Mouse (Mus musculus) CH12.LX (cell line): Measurements from ENCODE around the gene Magi2. TPM values are rescaled to one million over a fixed set of nuclear protein-coding genes. Genes with fewer than 3 reads are reported as not detected.

Experiments used
- DNase-seq: peaks from one replicate; pipeline ENCODE4 v3.0.0-alpha.2; 2013; ENCODE audit errors: extremely low read depth
- H3K27ac ChIP-seq: 2 replicates; pipeline ENCODE4 v1.5.1; 2012; ENCODE audit warnings: low read depth, mild to moderate bottlenecking, control low read depth, moderate library complexity; ENCODE audit not compliant: insufficient read depth
- H3K27me3 ChIP-seq: replicated peaks from 2 replicates; pipeline ENCODE3; 2012; ENCODE audit warnings: inconsistent platforms
- H3K36me3 ChIP-seq, 2 experiments: replicated peaks in 1 of 2; 2 replicates each; pipeline versions ENCODE3 to v1.6.1; 2012; ENCODE audit warnings: inconsistent platforms in 1 of 2, low read length in 1 of 2, mild to moderate bottlenecking in 1 of 2, mixed read lengths in 1 of 2, moderate library complexity in 1 of 2; ENCODE audit not compliant: control insufficient read depth in 1 of 2, insufficient read depth in 1 of 2
- H3K4me1 ChIP-seq, 2 experiments: 2 replicates each; pipeline ENCODE4 v1.6.1; 2012; ENCODE audit warnings: inconsistent platforms in 1 of 2, moderate library complexity in 1 of 2; ENCODE audit not compliant: insufficient read depth in 2 of 2, control insufficient read depth in 1 of 2
- H3K4me2 ChIP-seq: 2 replicates; pipeline ENCODE4 v1.6.1; 2012; ENCODE audit warnings: low read depth, mild to moderate bottlenecking, control low read depth; ENCODE audit not compliant: poor library complexity, insufficient read depth, severe bottlenecking
- H3K4me3 ChIP-seq, 3 experiments: fragments of 150-350 bp in 1 of 3; sonication (generic) in 1 of 3; replicated peaks in 1 of 3; 2 replicates each; pipeline versions ENCODE3 to v1.5.1; 2011 to 2012; ENCODE audit warnings: low read depth in 2 of 3, low read length in 2 of 3, mild to moderate bottlenecking in 2 of 3, moderate library complexity in 2 of 3, control low read depth in 1 of 3, improper control_type of control experiment in 1 of 3, inconsistent platforms in 1 of 3, mixed read lengths in 1 of 3; ENCODE audit not compliant: poor library complexity in 1 of 3
- H3K79me2 ChIP-seq: replicated peaks from 2 replicates; pipeline ENCODE4 v1.6.1; 2012; ENCODE audit warnings: mild to moderate bottlenecking, moderate library complexity; ENCODE audit not compliant: control insufficient read depth, poor library complexity, insufficient read depth, severe bottlenecking; ENCODE audit errors: extremely low read depth
- H3K9ac ChIP-seq: 2 replicates; pipeline ENCODE4 v1.6.1; 2012; ENCODE audit warnings: low read depth, mild to moderate bottlenecking, control low read depth, moderate library complexity; ENCODE audit not compliant: insufficient read depth
- H3K9me3 ChIP-seq: replicated peaks from 2 replicates; pipeline ENCODE3; 2012; ENCODE audit warnings: low read length, inconsistent platforms, mixed read lengths
- CTCF ChIP-seq, 2 experiments: IDR thresholded peaks in 1 of 2; conservative IDR thresholded peaks in 1 of 2; 2 replicates each; pipeline ENCODE4 v1.5.1; 2011 to 2012; ENCODE audit warnings: low read depth in 2 of 2, low read length in 2 of 2, improper control_type of control experiment in 1 of 2, inconsistent platforms in 1 of 2, mild to moderate bottlenecking in 1 of 2, moderate library complexity in 1 of 2
- ETS1 ChIP-seq: conservative IDR thresholded peaks from 2 replicates; pipeline ENCODE4 v1.6.1; 2012; ENCODE audit warnings: low read depth, mild to moderate bottlenecking, inconsistent platforms, low read length, improper control_type of control experiment, moderate library complexity
- HCFC1 ChIP-seq: IDR thresholded peaks from 2 replicates; pipeline ENCODE4 v1.6.1; 2012; ENCODE audit warnings: low read depth, mild to moderate bottlenecking, inconsistent platforms, low read length, improper control_type of control experiment
- IRF4 ChIP-seq: IDR thresholded peaks from 2 replicates; pipeline ENCODE4 v1.6.1; 2014; ENCODE audit warnings: low read depth, mild to moderate bottlenecking, inconsistent platforms, low read length, improper control_type of control experiment
- JUN ChIP-seq: IDR thresholded peaks from 2 replicates; pipeline ENCODE4 v1.6.1; 2011; ENCODE audit warnings: low read depth, mild to moderate bottlenecking, low read length, improper control_type of control experiment, moderate library complexity; ENCODE audit not compliant: insufficient read depth
- JUND ChIP-seq: conservative IDR thresholded peaks from 2 replicates; pipeline ENCODE4 v1.6.1; 2011; ENCODE audit warnings: low read depth, low read length, improper control_type of control experiment
- KAT2A ChIP-seq: IDR thresholded peaks from 2 replicates; pipeline ENCODE4 v1.6.1; 2012; ENCODE audit warnings: low read length, improper control_type of control experiment, inconsistent platforms; ENCODE audit not compliant: insufficient replicate concordance
- MAFK ChIP-seq: IDR thresholded peaks from 2 replicates; pipeline ENCODE4 v1.6.1; 2011; ENCODE audit warnings: low read length, improper control_type of control experiment; ENCODE audit not compliant: insufficient replicate concordance
- MAX ChIP-seq: IDR thresholded peaks from 2 replicates; pipeline ENCODE4 v1.6.1; 2011; ENCODE audit warnings: low read length, improper control_type of control experiment
- MXI1 ChIP-seq: IDR thresholded peaks from 2 replicates; pipeline ENCODE4 v1.6.1; 2011; ENCODE audit warnings: mild to moderate bottlenecking, low read depth, low read length, improper control_type of control experiment
- NELFE ChIP-seq: IDR thresholded peaks from 2 replicates; pipeline ENCODE4 v1.6.1; 2011; ENCODE audit warnings: low read depth, low read length, improper control_type of control experiment
- PAX5 ChIP-seq: IDR thresholded peaks from 2 replicates; pipeline ENCODE4 v1.6.1; 2012; ENCODE audit warnings: low read length, inconsistent platforms, mixed read lengths
- RCOR1 ChIP-seq: conservative IDR thresholded peaks from 2 replicates; pipeline ENCODE4 v1.6.1; 2012; ENCODE audit warnings: low read depth, mild to moderate bottlenecking, inconsistent platforms, low read length, improper control_type of control experiment
- TBP ChIP-seq: conservative IDR thresholded peaks from 2 replicates; pipeline ENCODE4 v1.6.1; 2011; ENCODE audit warnings: low read depth, low read length, improper control_type of control experiment
- ZMIZ1 ChIP-seq: IDR thresholded peaks from 2 replicates; pipeline ENCODE4 v1.6.1; 2012; ENCODE audit warnings: low read depth, mild to moderate bottlenecking, inconsistent platforms, low read length, improper control_type of control experiment
- ZNF384 ChIP-seq: IDR thresholded peaks from 2 replicates; pipeline ENCODE4 v1.6.1; 2012; ENCODE audit warnings: low read depth, low read length, improper control_type of control experiment, inconsistent platforms
- dilution Hi-C: fragments of 300-500 bp; cut with MboI; formaldehyde crosslinking; loops from 2 replicates; pipeline ENCODE4 v1.14.3; 2020; ENCODE audit warnings: low sequenced_read_pairs; ENCODE audit not compliant: extremely low pct_unique_long_range_greater_than_20kb, extremely low pct_ligation_motif_present
- in situ Hi-C: fragments of 300-500 bp; cut with MboI; formaldehyde crosslinking; loops from 3 replicates; pipeline ENCODE4 v1.14.3; 2019; ENCODE audit warnings: low sequenced_read_pairs, low pct_ligation_motif_present, low pct_unique_long_range_greater_than_20kb, mixed read lengths
- polyA plus RNA-seq: library from polyadenylated mRNA; unstranded; fragments of >175 nt; gene quantifications from 2 replicates; pipeline ENCODE4 v1.2.1, GENCODE M21; 2012; ENCODE audit warnings: low read depth; ENCODE audit not compliant: insufficient read length
- total RNA-seq, 2 experiments: library from RNA; depleted of rRNA; stranded (reverse); fragments of 300-350 nt in 1 of 2; fragments of >200 nt in 1 of 2; gene quantifications; 2 replicates each; pipeline ENCODE4 v1.2.3; 2012 to 2014

Gene Magi2
- total and polyA plus RNA-seq, 3 experiments, result 0.37 to 0.63 (median 0.42) TPM

GRCm38 (mm10) chr5:20753963-20754362 is 1527.1 kb downstream of the Magi2 start:
- H3K27me3 ChIP-seq, result no peaks in the 10 kb centered on the region
- H3K4me1 ChIP-seq, result peaks cover 0 to 17% of the 10 kb centered on the region in 2 experiments; a peak in 2 of 4 replicates
- TF ChIP-seq JUN (no peak), CTCF (conservative IDR thresholded peaks at IDR 0.05 in 1 of 2, IDR thresholded peaks at IDR 0.05 in 1 of 2; ENCODE audit: low read depth in 2 of 2, low read length in 2 of 2) (no peak), ETS1 (no peak), HCFC1 (no peak), TBP (no peak), MXI1 (no peak), KAT2A (no peak), NELFE (no peak), ZMIZ1 (no peak), MAFK (no peak), IRF4 (no peak), ZNF384 (no peak), PAX5 (no peak), JUND (no peak), MAX (no peak), RCOR1 (no peak)
- TF ChIP-seq, all 38 proteins: peak for 0
- dilution Hi-C loops (no loop called here), in situ Hi-C loops (no loop called here)
- H3K79me2 ChIP-seq, result no peaks in the 10 kb centered on the region
- peaks cover 0 to 22% of the 10 kb centered on the region in 2 experiments for H3K36me3 ChIP-seq
- no peak overlapping the region for H3K9ac ChIP-seq
- H3K27ac ChIP-seq, result no peak overlapping the region
- H3K9me3 ChIP-seq, result no peaks in the 10 kb centered on the region
- DNase-seq, result no peak
- no peak overlapping the region for H3K4me3 ChIP-seq
- no peak overlapping the region for H3K4me2 ChIP-seq
